Mouse (Mus musculus): ENCODE data around the gene Dll4.

The Dll4 gene

DNA sequence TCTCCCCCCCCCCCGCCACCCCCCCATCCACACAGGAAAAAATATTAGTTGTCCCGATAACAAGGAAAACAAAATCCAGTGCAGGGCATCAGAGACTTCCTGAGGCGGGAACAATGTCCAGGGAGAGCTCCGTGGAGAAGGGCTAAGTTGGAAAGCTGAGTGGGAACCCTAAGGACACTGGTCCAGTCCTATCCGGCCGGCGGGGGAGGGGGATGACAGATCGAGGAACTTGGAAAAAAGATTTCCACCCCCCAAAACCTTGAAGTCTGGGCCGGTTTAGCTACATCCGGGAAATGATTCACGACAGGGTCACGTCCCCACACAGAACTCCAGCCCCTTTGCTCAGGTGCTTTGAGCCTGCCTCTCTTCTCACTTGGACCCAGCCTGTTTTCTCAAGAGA, 14.0 kb upstream of the Dll4 start:
- DNase-seq (ENCODE audit: low spot score) = no peak

DNA sequence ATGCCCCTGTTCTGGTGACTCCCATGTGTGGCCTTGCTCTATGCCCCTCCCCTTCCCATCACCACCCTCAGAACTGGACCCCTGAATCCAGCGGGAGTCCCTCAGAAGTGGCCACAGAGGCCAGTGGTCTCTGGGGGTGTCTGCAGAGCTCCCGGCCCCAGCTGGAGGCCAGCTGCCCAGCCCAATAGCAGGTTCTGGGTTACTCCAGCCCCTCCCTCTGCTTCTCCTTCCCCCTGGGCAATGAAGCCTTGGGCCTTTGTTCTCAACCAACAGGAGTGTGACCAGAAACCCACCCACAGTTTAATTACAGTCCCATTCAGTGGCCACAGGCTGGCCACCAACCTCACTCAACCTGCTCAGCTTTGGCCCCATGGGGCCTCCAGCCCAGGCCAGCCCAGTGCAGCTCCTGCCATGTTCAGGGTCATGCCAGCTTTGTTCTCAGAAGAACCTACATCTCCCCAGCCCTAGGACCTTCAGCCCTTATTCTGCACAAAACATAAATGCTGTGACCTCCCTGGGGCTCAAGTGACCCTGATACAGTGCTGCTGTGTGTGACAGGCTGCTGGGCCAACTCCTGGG, 13.1 kb upstream of the Dll4 start:
- no peak for DNase-seq (ENCODE audit: low spot score)

- no peak for DNase-seq (ENCODE audit: low spot score)
Observed at GRCm38 (mm10) chr2:119313780-119314479, 11.7 kb upstream of the Dll4 start.

DNA sequence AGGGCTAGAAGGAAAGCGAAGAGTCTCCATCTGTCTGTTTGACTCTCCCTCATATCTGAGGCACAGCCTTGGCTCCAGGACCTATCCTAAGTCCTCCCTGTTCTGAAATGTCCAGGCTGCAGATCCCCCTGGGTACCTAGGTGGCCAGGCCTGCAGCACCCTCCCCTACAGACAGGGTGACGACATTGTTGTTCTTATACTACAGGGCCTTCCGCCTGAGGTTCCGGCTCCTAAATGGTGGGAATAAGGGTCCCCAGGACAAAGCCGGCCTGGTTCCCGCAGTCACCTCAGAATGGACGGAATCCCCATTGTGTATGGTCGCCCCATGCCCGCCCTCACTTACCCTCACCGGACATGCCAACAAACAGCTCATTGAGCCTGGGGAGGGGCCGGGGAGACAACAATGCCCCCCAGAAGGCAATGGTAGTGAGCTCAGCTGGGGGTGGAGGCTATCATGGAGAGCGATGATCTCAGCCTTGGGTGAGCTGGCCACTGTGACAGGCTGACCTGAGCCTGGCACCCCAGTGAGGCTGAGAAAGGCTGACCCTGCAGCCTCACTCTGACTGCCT, 10.8 kb upstream of the Dll4 start:
- no peak for DNase-seq (ENCODE audit: low spot score)

- DNase-seq (ENCODE audit: low spot score) = no peak
Observed at GRCm38 (mm10) chr2:119318043-119318710, 7.4 kb upstream of the Dll4 start.

- DNase-seq (ENCODE audit: low spot score) = no peak
Observed at GRCm38 (mm10) chr2:119320571-119320970, 5.0 kb upstream of the Dll4 start.

- peak; percentile 14 for DNase-seq (ENCODE audit: low spot score)
Observed at GRCm38 (mm10) chr2:119321771-119322586, 3.6 kb upstream of the Dll4 start.

- peak; percentile 56 for DNase-seq (ENCODE audit: low spot score)
Observed at GRCm38 (mm10) chr2:119322587-119323300, 2.8 kb upstream of the Dll4 start.

DNA sequence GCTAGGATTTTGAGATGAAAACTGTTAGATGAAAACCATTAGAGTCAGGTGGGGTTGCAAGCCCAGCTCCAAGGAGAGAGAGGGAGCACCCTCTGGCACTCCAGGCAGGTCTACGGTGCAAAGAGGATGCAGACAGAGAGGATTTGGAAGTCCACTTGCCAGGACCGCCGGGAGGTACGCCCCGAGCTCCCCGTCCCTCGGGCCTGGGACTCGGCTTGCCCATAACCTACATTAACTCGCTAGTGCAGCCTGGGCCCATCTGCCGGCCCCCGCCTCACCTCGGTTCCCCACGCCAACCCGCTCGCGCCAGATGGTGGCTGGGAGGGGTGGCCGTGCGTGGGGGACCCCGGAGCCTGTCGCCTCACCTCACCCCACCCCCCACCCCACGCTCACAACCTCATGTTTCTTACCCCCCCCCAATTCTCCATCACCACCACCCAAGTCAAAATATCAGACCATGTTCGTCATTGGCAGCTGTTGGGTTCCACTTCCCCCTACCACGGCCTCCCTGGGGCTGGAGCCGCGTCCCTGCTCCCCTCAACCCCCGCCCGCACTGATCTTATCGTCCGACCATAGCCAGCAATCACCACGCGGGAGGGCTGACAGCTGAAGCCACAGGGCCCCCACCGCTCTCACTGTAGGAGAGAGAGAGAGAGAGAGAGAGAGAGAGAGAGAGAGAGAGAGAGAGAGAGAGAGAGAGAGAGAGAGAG, 1.6 kb upstream of the Dll4 start:
- peak; percentile 1 for DNase-seq (ENCODE audit: low spot score)

- DNase-seq (ENCODE audit: low spot score) = peak; percentile 47
Observed at GRCm38 (mm10) chr2:119324576-119325318, 837 bp upstream of the Dll4 start.

DNA sequence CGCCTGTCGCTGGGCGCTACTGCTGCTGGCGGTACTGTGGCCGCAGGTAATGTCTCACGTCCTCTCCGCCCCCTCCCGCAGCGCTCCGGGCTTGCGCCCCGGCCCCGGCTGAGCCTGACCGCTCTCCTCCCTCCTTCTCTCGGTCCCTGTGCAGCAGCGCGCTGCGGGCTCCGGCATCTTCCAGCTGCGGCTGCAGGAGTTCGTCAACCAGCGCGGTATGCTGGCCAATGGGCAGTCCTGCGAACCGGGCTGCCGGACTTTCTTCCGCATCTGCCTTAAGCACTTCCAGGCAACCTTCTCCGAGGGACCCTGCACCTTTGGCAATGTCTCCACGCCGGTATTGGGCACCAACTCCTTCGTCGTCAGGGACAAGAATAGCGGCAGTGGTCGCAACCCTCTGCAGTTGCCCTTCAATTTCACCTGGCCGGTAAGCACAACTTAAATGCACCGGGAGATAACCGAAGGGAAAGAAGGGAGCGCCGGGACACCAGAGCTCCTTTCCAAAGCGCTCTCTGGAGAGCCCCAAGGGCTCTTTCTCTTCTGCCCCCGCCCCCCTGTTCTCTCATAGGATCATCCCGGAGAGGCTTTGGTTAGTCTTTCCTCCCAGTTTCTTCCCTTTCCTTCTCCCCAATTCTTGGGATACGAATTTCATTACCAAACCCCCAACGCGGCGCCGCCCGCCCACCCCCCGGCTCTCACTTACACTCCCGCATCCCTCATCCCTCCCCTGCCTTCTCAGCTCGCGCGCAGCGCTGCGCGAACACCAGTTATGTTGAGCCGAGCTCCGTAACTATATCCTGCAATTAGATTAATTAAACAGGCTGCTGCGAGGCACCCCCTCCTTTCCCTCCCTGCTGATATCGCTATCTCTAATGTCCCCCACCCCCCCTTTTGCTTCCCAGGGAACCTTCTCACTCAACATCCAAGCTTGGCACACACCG, 847 bp downstream of the Dll4 start:
- peak; percentile 33 for DNase-seq (ENCODE audit: low spot score)

DNA sequence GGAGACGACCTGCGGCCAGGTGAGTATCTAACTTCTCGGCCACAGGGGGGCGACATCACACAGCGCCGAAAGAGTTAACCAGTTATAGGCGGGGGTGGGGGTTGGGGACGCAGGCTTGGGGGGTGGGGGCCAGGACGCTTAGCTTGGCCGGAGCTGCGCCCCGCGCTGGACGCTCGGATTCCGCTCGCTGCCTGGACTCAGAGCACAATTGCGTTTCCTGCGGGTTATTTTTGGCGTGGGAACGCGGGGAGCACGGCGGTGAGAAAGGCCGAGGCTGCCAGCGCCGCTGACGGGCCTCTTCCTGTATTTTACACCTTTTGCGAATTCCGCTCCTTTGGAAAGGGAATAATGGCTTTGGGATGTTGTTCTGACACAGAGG, 1.5 kb downstream of the Dll4 start:
- peak; percentile 69 for DNase-seq (ENCODE audit: low spot score)

DNA sequence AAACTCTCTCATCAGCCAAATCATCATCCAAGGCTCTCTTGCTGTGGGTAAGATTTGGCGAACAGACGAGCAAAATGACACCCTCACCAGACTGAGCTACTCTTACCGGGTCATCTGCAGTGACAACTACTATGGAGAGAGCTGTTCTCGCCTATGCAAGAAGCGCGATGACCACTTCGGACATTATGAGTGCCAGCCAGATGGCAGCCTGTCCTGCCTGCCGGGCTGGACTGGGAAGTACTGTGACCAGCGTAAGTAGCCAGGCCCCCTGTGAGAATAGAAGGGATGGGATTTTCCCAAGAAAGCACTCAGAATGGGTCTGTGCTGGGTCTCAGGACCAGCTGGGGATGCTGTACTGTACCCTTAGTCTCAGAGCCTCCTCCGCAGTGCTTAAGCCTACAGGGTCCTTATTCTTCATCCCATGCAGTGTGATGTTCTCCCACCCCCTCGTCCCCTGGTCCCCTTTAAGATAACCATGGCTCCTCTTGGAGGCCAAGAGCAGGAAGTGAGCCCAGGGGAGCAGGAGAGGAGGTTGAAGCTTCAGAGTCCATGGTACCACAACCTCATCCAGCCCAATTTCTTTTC, 2.5 kb downstream of the Dll4 start:
- DNase-seq (ENCODE audit: low spot score) = no peak

GRCm38 (mm10) chr2:119328546-119328945, 3.0 kb downstream of the Dll4 start:
- DNase-seq (ENCODE audit: low spot score) = no peak

GRCm38 (mm10) chr2:119329123-119329817, 3.7 kb downstream of the Dll4 start:
- no peak for DNase-seq (ENCODE audit: low spot score)

GRCm38 (mm10) chr2:119330795-119331194, 5.2 kb downstream of the Dll4 start:
- DNase-seq (ENCODE audit: low spot score) = no peak

DNA sequence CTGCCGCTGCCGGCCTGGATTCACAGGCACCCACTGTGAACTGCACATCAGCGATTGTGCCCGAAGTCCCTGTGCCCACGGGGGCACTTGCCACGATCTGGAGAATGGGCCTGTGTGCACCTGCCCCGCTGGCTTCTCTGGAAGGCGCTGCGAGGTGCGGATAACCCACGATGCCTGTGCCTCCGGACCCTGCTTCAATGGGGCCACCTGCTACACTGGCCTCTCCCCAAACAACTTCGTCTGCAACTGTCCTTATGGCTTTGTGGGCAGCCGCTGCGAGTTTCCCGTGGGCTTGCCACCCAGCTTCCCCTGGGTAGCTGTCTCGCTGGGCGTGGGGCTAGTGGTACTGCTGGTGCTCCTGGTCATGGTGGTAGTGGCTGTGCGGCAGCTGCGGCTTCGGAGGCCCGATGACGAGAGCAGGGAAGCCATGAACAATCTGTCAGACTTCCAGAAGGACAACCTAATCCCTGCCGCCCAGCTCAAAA, 6.6 kb downstream of the Dll4 start:
- DNase-seq (ENCODE audit: low spot score) = no peak

DNA sequence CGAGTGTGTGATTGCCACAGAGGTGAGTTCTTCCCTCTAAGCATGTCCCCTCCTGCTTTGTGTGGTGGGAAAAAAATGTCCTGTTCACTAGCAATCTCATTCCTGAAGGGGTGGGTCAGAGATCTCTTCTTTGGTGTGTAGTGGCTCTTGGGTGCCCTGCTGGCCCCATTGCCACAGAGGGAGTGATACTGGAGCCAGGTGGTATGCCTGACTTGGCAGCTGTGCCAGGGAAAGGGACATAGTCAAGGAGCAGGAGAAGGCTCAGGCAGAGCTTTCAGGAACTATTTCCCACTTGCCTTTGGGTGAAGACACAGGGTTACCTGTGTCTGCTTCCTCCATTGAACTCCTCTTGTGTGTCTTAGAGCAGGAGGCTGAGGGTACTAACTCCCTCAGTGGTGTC, 8.6 kb downstream of the Dll4 start:
- DNase-seq (ENCODE audit: low spot score) = no peak

Measured in yolk sac, embryonic 10.5 days (tissue).